Mouse (Mus musculus) MEL (cell line): ENCODE measurements around the gene Timp2. TPM values are rescaled to one million over a fixed set of nuclear protein-coding genes. Genes with fewer than 3 reads are reported as not detected.
A peak's percentile ranks its signal among the peaks of the same experiment; 100 is the strongest.

ENCODE experiments used
- DNase-seq: peaks from one replicate; pipeline ENCODE4 v3.0.0; 2011; ENCODE audit warnings: low read depth, low spot score
- H3K27ac ChIP-seq: 2 replicates; pipeline ENCODE4 v1.5.1; 2012; ENCODE audit warnings: low read depth, mild to moderate bottlenecking, control low read depth, low read length, moderate library complexity; ENCODE audit not compliant: control insufficient read depth
- H3K27me3 ChIP-seq, 2 experiments: fragments of 150-350 bp in 1 of 2; sonication (generic) in 1 of 2; 2 replicates each; pipeline ENCODE4 v1.6.1; 2012; ENCODE audit warnings: low read length in 2 of 2, mild to moderate bottlenecking in 2 of 2, improper control_type of control experiment in 1 of 2, moderate library complexity in 1 of 2; ENCODE audit not compliant: insufficient read depth in 2 of 2, control insufficient read depth in 1 of 2
- H3K36me3 ChIP-seq, 2 experiments: 2 replicates each; pipeline ENCODE4 v1.6.1; 2012 to 2014; ENCODE audit warnings: low read length in 2 of 2, improper control_type of control experiment in 1 of 2, inconsistent platforms in 1 of 2, mild to moderate bottlenecking in 1 of 2; ENCODE audit not compliant: insufficient read depth in 2 of 2, control insufficient read depth in 1 of 2
- H3K4me1 ChIP-seq, 2 experiments: fragments of 150-350 bp in 1 of 2; sonication (generic) in 1 of 2; 2 replicates each; pipeline ENCODE4 v1.6.1; 2012; ENCODE audit warnings: low read length in 2 of 2, improper control_type of control experiment in 1 of 2, mild to moderate bottlenecking in 1 of 2; ENCODE audit not compliant: insufficient read depth in 2 of 2, control insufficient read depth in 1 of 2
- H3K4me3 ChIP-seq, 2 experiments: fragments of 150-350 bp in 1 of 2; sonication (generic) in 1 of 2; 2 replicates each; pipeline ENCODE4 v1.5.1; 2012; ENCODE audit warnings: low read depth in 2 of 2, low read length in 2 of 2, mild to moderate bottlenecking in 2 of 2, moderate library complexity in 2 of 2, control low read depth in 1 of 2, improper control_type of control experiment in 1 of 2; ENCODE audit not compliant: control insufficient read depth in 1 of 2, insufficient read depth in 1 of 2
- H3K79me2 ChIP-seq: 2 replicates; pipeline ENCODE4 v1.6.1; 2012; ENCODE audit warnings: mild to moderate bottlenecking, low read length, moderate library complexity; ENCODE audit not compliant: control insufficient read depth, poor library complexity, insufficient read depth
- H3K9ac ChIP-seq: 2 replicates; pipeline ENCODE4 v1.6.1; 2012; ENCODE audit warnings: low read depth, mild to moderate bottlenecking, control low read depth, low read length, moderate library complexity; ENCODE audit not compliant: control insufficient read depth, poor library complexity, severe bottlenecking
- H3K9me3 ChIP-seq: fragments of 150-350 bp; sonication (generic); replicated peaks from 2 replicates; pipeline ENCODE4 v1.6.1; 2012; ENCODE audit warnings: mild to moderate bottlenecking, low read length, improper control_type of control experiment, moderate library complexity; ENCODE audit not compliant: insufficient read depth
- CHD1 ChIP-seq: IDR thresholded peaks from 2 replicates; pipeline ENCODE4 v1.6.1; 2012; ENCODE audit warnings: low read depth, mild to moderate bottlenecking, inconsistent platforms, low read length, improper control_type of control experiment
- CTCF ChIP-seq, 3 experiments: IDR thresholded peaks in 2 of 3; conservative IDR thresholded peaks in 1 of 3; 2 replicates each; pipeline ENCODE4 v1.5.1; 2011 to 2012; ENCODE audit warnings: low read length in 3 of 3, low read depth in 2 of 3, mild to moderate bottlenecking in 2 of 3, improper control_type of control experiment in 1 of 3, inconsistent platforms in 1 of 3, mixed read lengths in 1 of 3, moderate library complexity in 1 of 3; ENCODE audit not compliant: control insufficient read depth in 1 of 3, insufficient read depth in 1 of 3, poor library complexity in 1 of 3, severe bottlenecking in 1 of 3
- GABPA ChIP-seq: IDR thresholded peaks from 2 replicates; pipeline ENCODE4 v1.6.1; 2012; ENCODE audit warnings: low read depth, mild to moderate bottlenecking, inconsistent platforms, low read length, improper control_type of control experiment, moderate library complexity
- GATA1 ChIP-seq: IDR thresholded peaks from 2 replicates; pipeline ENCODE4 v1.6.1; 2011; ENCODE audit warnings: low read depth, low read length, improper control_type of control experiment
- KAT2A ChIP-seq: conservative IDR thresholded peaks from 2 replicates; pipeline ENCODE4 v1.6.1; 2012; ENCODE audit warnings: low read depth, low read length, improper control_type of control experiment, inconsistent platforms
- MAX ChIP-seq: IDR thresholded peaks from 2 replicates; pipeline ENCODE4 v1.6.1; 2011; ENCODE audit warnings: low read length, improper control_type of control experiment
- MEF2A ChIP-seq: IDR thresholded peaks from 2 replicates; pipeline ENCODE4 v1.6.1; 2014; ENCODE audit warnings: low read depth, mild to moderate bottlenecking, inconsistent platforms, low read length, improper control_type of control experiment; ENCODE audit not compliant: poor library complexity, insufficient replicate concordance, severe bottlenecking; ENCODE audit errors: extremely low read depth
- MXI1 ChIP-seq: IDR thresholded peaks from 2 replicates; pipeline ENCODE4 v1.6.1; 2011; ENCODE audit warnings: mild to moderate bottlenecking, low read depth, low read length, improper control_type of control experiment
- MYB ChIP-seq: IDR thresholded peaks from 2 replicates; pipeline ENCODE4 v1.6.1; 2011; ENCODE audit warnings: mild to moderate bottlenecking, low read depth, low read length, improper control_type of control experiment
- NRF1 ChIP-seq: IDR thresholded peaks from 2 replicates; pipeline ENCODE4 v1.6.1; 2014; ENCODE audit warnings: low read depth, mild to moderate bottlenecking, inconsistent platforms, low read length, improper control_type of control experiment, moderate library complexity; ENCODE audit not compliant: poor library complexity, insufficient read depth, severe bottlenecking
- POLR2AphosphoS5 ChIP-seq: IDR thresholded peaks from 2 replicates; pipeline ENCODE4 v1.6.1; 2012; ENCODE audit warnings: low read depth, borderline replicate concordance, mild to moderate bottlenecking, inconsistent platforms, low read length, moderate library complexity, mixed read lengths
- SMC3 ChIP-seq: IDR thresholded peaks from 2 replicates; pipeline ENCODE4 v1.6.1; 2011; ENCODE audit warnings: low read depth, low read length, improper control_type of control experiment
- USF2 ChIP-seq, 2 experiments: IDR thresholded peaks; 2 replicates each; pipeline ENCODE4 v1.6.1; 2011 to 2012; ENCODE audit warnings: improper control_type of control experiment in 2 of 2, low read length in 2 of 2, borderline replicate concordance in 1 of 2, inconsistent platforms in 1 of 2, low read depth in 1 of 2, mild to moderate bottlenecking in 1 of 2; ENCODE audit not compliant: insufficient read depth in 1 of 2
- ZKSCAN1 ChIP-seq: IDR thresholded peaks from 2 replicates; pipeline ENCODE4 v1.6.1; 2012; ENCODE audit warnings: low read depth, mild to moderate bottlenecking, inconsistent platforms, low read length, improper control_type of control experiment, moderate library complexity
- polyA plus RNA-seq, 2 experiments: library from polyadenylated mRNA; stranded (reverse) in 1 of 2; unstranded in 1 of 2; fragments of >175 nt in 1 of 2; fragments of >200 nt in 1 of 2; gene quantifications; 2 replicates each; pipeline versions ENCODE4 v1.2.1 to v1.2.4; 2012; ENCODE audit warnings: low replicate concordance in 2 of 2, low read depth in 1 of 2; ENCODE audit not compliant: insufficient read length in 2 of 2, insufficient read depth in 1 of 2, missing spikeins in 1 of 2
- total RNA-seq: library from RNA; depleted of rRNA; stranded (reverse); fragments of 300-350 nt; gene quantifications from 2 replicates; pipeline ENCODE4 v1.2.3, GENCODE M21; 2012

Timp2 gene
- total and polyA plus RNA-seq, 3 experiments, result not detected

DNA sequence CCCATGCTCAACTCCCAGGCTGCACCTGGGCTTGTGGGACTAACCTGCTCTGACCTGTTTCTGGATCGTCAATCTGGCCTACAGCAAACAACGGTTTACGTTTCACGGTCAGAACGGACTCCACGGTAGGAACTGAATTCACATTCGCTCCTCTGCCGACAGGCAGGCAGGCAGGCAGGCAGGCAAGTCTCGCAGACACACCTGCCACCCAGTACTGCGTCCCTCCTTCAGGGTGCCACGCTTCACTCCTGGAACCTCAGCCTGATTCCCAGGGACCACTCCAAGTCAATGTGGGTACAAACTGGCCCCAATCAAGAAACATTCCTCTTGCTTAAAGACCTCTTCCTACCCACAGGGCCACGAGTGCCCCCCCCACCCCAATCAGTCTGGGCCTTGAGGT is 7.6 kb downstream of the Timp2 start:
- H3K4me1 ChIP-seq, result peaks cover 6 to 13% of the 10 kb centered on the region in 2 experiments; a peak in 3 of 4 replicates

DNA sequence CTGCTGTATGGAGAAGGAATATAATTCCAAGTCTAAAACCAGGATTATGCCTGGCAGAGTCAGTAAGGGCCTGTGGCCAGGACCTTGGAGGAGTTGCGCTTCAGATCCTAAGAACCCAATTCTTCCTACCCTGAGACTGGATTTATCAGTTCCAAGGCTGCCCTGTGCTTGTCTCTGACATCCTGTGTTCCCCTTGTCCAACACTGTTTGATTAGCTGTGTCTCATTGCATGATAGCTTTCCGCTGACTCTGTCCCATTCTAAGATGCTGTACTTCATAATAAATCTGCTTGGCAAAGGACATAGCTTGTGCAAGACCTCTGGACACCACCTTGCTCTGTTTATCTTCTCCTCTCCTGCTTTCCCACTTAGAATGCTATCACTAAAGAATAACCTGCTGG is 8.1 kb downstream of the Timp2 start:
- Histone ChIP-seq H3K27me3 (peaks cover 2 to 5% of the 10 kb centered on the region in 2 experiments; a peak in 3 of 4 replicates), H3K27ac (no peak overlapping the region), H3K79me2 (no peaks in the 10 kb centered on the region), H3K9ac (no peak overlapping the region), H3K4me3 (no peak overlapping the region), H3K9me3 (no peaks in the 10 kb centered on the region), H3K36me3 (peaks cover 0 to 10% of the 10 kb centered on the region in 2 experiments; a peak in 2 of 4 replicates), H3K4me1 (peaks cover 6 to 13% of the 10 kb centered on the region in 2 experiments; a peak in 3 of 4 replicates)
- TF ChIP-seq NRF1 (no peak), CHD1 (no peak), CTCF (IDR thresholded peaks at IDR 0.05 in 2 of 3, conservative IDR thresholded peaks at IDR 0.05 in 1 of 3; ENCODE audit: control insufficient read depth in 1 of 3, insufficient read depth in 1 of 3, low read depth in 2 of 3, low read length in 3 of 3, poor library complexity in 1 of 3, severe bottlenecking in 1 of 3) (no peak), MEF2A (no peak), GABPA (no peak), MXI1 (no peak), MYB (no peak)
- no peak for DNase-seq

More for the DNA sequence above, 7.6 kb downstream of the Timp2 start:
- Histone ChIP-seq H3K4me3 (no peak overlapping the region), H3K9ac (no peak overlapping the region), H3K27me3 (peaks cover 2 to 3% of the 10 kb centered on the region in 2 experiments; a peak in 2 of 4 replicates), H3K27ac (no peak overlapping the region), H3K79me2 (no peaks in the 10 kb centered on the region), H3K9me3 (no peaks in the 10 kb centered on the region), H3K36me3 (peaks cover 0 to 10% of the 10 kb centered on the region in 2 experiments; a peak in 2 of 4 replicates)
- no peak for TF ChIP-seq MAX
- DNase-seq, result no peak

- peaks cover 0 to 10% of the 10 kb centered on the region in 2 experiments; a peak in 2 of 4 replicates for H3K36me3 ChIP-seq
- H3K4me3 ChIP-seq, result no peak overlapping the region
- no peak overlapping the region for H3K9ac ChIP-seq
- TF ChIP-seq KAT2A (no peak), ZKSCAN1 (no peak), POLR2AphosphoS5 (no peak), SMC3 (no peak), USF2 (IDR thresholded peaks at IDR 0.05; ENCODE audit: borderline replicate concordance in 1 of 2, insufficient read depth in 1 of 2, low read depth in 1 of 2, low read length in 2 of 2) (no peak), GATA1 (no peak)
- peaks cover 6 to 13% of the 10 kb centered on the region in 2 experiments; a peak in 3 of 4 replicates for H3K4me1 ChIP-seq
- H3K27ac ChIP-seq, result no peak overlapping the region
- DNase-seq, result peak; percentile 23
- H3K9me3 ChIP-seq, result no peaks in the 10 kb centered on the region
- H3K79me2 ChIP-seq, result no peaks in the 10 kb centered on the region
- peaks cover 2 to 8% of the 10 kb centered on the region in 2 experiments; a peak in 3 of 4 replicates for H3K27me3 ChIP-seq
Observed at GRCm38 (mm10) chr11:118346395-118347096, 9.0 kb downstream of the Timp2 start.
